In the genomic region with DNA sequence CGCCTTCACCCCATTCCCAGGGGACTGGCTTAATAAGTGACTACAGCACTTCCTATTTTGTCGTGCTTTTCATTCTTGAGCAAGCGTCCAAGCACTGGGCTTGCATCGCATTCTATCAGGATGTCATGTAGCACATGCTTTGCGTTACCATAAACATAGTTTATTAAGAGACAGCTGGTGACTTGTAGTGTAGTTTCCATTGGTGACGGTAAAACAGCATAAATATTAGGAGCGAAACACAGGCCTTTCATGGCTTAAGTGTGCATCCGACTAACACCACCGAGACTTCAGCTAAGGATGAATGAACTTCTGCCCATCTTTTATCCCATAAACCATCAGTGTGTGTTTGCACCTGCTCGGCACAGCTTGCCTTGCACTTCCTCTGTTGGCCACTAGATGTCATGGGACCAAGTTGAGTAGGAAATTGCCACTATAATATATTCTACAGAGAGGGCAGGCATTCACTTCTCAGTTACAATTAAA, we compare ENCODE assay signal across 9 mouse cellular contexts. TPM values are rescaled to one million over a fixed set of nuclear protein-coding genes. Genes with fewer than 3 reads are reported as not detected.
A peak's percentile ranks its signal among the peaks of the same experiment; 100 is the strongest.
DNase-seq lines count a peak whose midpoint lies in the region; ATAC-seq and TF ChIP-seq lines count a peak whose summit lies in the region.
"Had no signal": no experiment of that assay in that cellular context is flagged by ENCODE, and none has a peak within 500 bp of the region (broad histone marks: within the 10 kb centered on the region; RNA-seq: fewer than 3 reads in every experiment).

No protein-coding gene starts in this region.

- no peak overlapping the region for H3K4me2 ChIP-seq in kidney, embryonic 14.5 days (replicated peaks; ENCODE audit: low read depth, low read length)
- H3K4me2 ChIP-seq in limb, embryonic 14.5 days (replicated peaks; ENCODE audit: low read depth, low read length, severe bottlenecking), result no peak overlapping the region
- H3K4me2 ChIP-seq in neural tube, embryonic 13.5 days, result no peak overlapping the region

- peak; percentile 80 for DNase-seq in urinary bladder, postnatal 14 days (ENCODE audit: low spot score)
- DNase-seq in urinary bladder, adult 2 months (ENCODE audit: low spot score), result no peak
- DNase-seq in cerebellum, adult 2 months, result peak; percentile 36 to 59
- peak; percentile 20 to 64 for DNase-seq in frontal cortex, postnatal 10 days (ENCODE audit: low spot score in 2 of 2)
- peak; percentile 54 for DNase-seq in limb, embryonic 14.5 days (ENCODE audit: low spot score)
- peak; percentile 30 to 50 for DNase-seq in thymus, postnatal 36 days

- no peak overlapping the region for H3K9ac ChIP-seq in kidney, embryonic 14.5 days (ENCODE audit: low read depth, low read length)
- H3K9ac ChIP-seq in limb, embryonic 14.5 days (ENCODE audit: low read depth, low read length, severe bottlenecking), result no peak overlapping the region
- no peak overlapping the region for H3K9ac ChIP-seq in neural tube, embryonic 13.5 days

- no peaks in the 10 kb centered on the region for H3K9me3 ChIP-seq in kidney, embryonic 14.5 days (ENCODE audit: control insufficient read depth, low read length)
- no peaks in the 10 kb centered on the region for H3K9me3 ChIP-seq in limb, embryonic 14.5 days (ENCODE audit: control insufficient read depth, low read length)
- no peaks in the 10 kb centered on the region for H3K9me3 ChIP-seq in neural tube, embryonic 13.5 days

- no peak overlapping the region for H3K27ac ChIP-seq in cerebellum, adult 2 months (ENCODE audit: insufficient read depth, low read length)
- H3K27ac ChIP-seq in kidney, embryonic 14.5 days (ENCODE audit: low read depth, low read length), result no peak overlapping the region
- H3K27ac ChIP-seq in limb, embryonic 14.5 days (replicated peaks; ENCODE audit: low read depth, low read length), result no peak overlapping the region
- no peak overlapping the region for H3K27ac ChIP-seq in neural tube, embryonic 13.5 days (replicated peaks)

- H3K4me1 ChIP-seq in cerebellum, adult 2 months (ENCODE audit: control insufficient read depth, insufficient read depth, low read length), result no peaks in the 10 kb centered on the region
- peaks cover 10% of the 10 kb centered on the region for H3K4me1 ChIP-seq in kidney, embryonic 14.5 days (ENCODE audit: control insufficient read depth, insufficient read depth, low read length)
- H3K4me1 ChIP-seq in limb, embryonic 14.5 days (ENCODE audit: control insufficient read depth, insufficient read depth, low read length), result no peaks in the 10 kb centered on the region; the same call in 1 of the 2 replicates
- no peaks in the 10 kb centered on the region for H3K4me1 ChIP-seq in neural tube, embryonic 13.5 days (replicated peaks)

- WGBS in cerebellum, adult 2 months, result 39% methylated on average over 10 of the region's 10 CpGs
- WGBS in kidney, embryonic 14.5 days, result 39% methylated on average over 10 of the region's 10 CpGs
- 32% methylated on average over 10 of the region's 10 CpGs for WGBS in limb, embryonic 14.5 days
- 41% methylated on average over 10 of the region's 10 CpGs for WGBS in neural tube, embryonic 13.5 days

- ATAC-seq in kidney, embryonic 14.5 days (ENCODE audit: low FRiP score, low TSS enrichment), result peak; percentile 46; the same call in 1 of the 2 replicates
- peak; percentile 55; the same call in 1 of the 2 replicates for ATAC-seq in limb, embryonic 14.5 days (ENCODE audit: low FRiP score, low read depth)
- ATAC-seq in neural tube, embryonic 13.5 days (ENCODE audit: low read depth), result 0 out of 2 replicates have a peak, but pooled peaks have one; percentile 32

- no peaks in the 10 kb centered on the region for H3K36me3 ChIP-seq in kidney, embryonic 14.5 days (ENCODE audit: control insufficient read depth, insufficient read depth, low read length)
- H3K36me3 ChIP-seq in limb, embryonic 14.5 days (ENCODE audit: control insufficient read depth, insufficient read depth, low read length), result no peaks in the 10 kb centered on the region
- H3K36me3 ChIP-seq in neural tube, embryonic 13.5 days, result no peaks in the 10 kb centered on the region

- TF ChIP-seq CTCF in cerebellum, adult 2 months (IDR thresholded peaks at IDR 0.05; ENCODE audit: borderline replicate concordance, insufficient read depth, low read depth, low read length), result peak; percentile 93

- TF ChIP-seq POLR2A in cerebellum, adult 2 months (IDR thresholded peaks at IDR 0.05; ENCODE audit: borderline replicate concordance, insufficient read depth, low read length), result no peak
- TF ChIP-seq POLR2A in limb, embryonic 14.5 days (IDR thresholded peaks at IDR 0.05; ENCODE audit: borderline replicate concordance, extremely low read depth, insufficient read depth, insufficient read length), result no peak

- H3K27me3 ChIP-seq in cerebellum, adult 2 months (ENCODE audit: control insufficient read depth, insufficient read depth, low read length), result no peaks in the 10 kb centered on the region
- H3K27me3 ChIP-seq in kidney, embryonic 14.5 days (ENCODE audit: control insufficient read depth, insufficient read depth, low read length), result no peaks in the 10 kb centered on the region
- H3K27me3 ChIP-seq in limb, embryonic 14.5 days (ENCODE audit: control insufficient read depth, insufficient read depth, low read length), result peaks cover under 1% of the 10 kb centered on the region; the same call in 1 of the 2 replicates
- H3K27me3 ChIP-seq in neural tube, embryonic 13.5 days, result peaks cover 8% of the 10 kb centered on the region

- H3K4me3 ChIP-seq in cerebellum, adult 2 months (replicated peaks; ENCODE audit: insufficient read depth, low read depth, low read length), result no peak overlapping the region
- H3K4me3 ChIP-seq in kidney, embryonic 14.5 days (ENCODE audit: low read length), result no peak overlapping the region
- H3K4me3 ChIP-seq in limb, embryonic 14.5 days (replicated peaks; ENCODE audit: low read length), result no peak overlapping the region
- no peak overlapping the region for H3K4me3 ChIP-seq in neural tube, embryonic 13.5 days
- H3K4me3 ChIP-seq: erythroblast, embryonic 14.5 days had no signal

RNA-seq across cellular contexts. Expression of gene Aldh1a3, which starts 7.2 kb away (rescaled TPM):
- polyA plus RNA-seq in urinary bladder, adult 2 months (2012; rRNA removed), result 16.1 and 17.5 TPM in 2 replicates
- polyA plus RNA-seq in cerebellum, adult 2 months (2012; rRNA removed), result 1.2 and 1.3 TPM in 2 replicates
- polyA plus RNA-seq in kidney, embryonic 14.5 days (2014; fragmentation: Nextera tagmentation; extraction: Ambion mirVana), result 30.4 and 41.7 TPM in 2 replicates
- 8.1 and 8.2 TPM in 2 replicates for polyA plus RNA-seq in limb, embryonic 14.5 days (2012; rRNA removed)
- 10.2 TPM in 2 replicates for polyA plus RNA-seq in limb, embryonic 14.5 days (2014; fragmentation: Nextera tagmentation; extraction: Ambion mirVana)
- 1.5 and 2.9 TPM in 2 replicates for polyA plus RNA-seq in neural tube, embryonic 13.5 days (2015; fragmentation: Nextera tagmentation; extraction: Ambion mirVana)
- polyA plus RNA-seq: erythroblast, embryonic 14.5 days had no signal

RNA-seq across cellular contexts. Expression of gene Lrrk1, which starts 46.3 kb away (rescaled TPM):
- polyA plus RNA-seq in urinary bladder, adult 2 months (2012; rRNA removed), result 39.4 and 43.6 TPM in 2 replicates
- polyA plus RNA-seq in cerebellum, adult 2 months (2012; rRNA removed), result 2.6 TPM in 2 replicates
- polyA plus RNA-seq in kidney, embryonic 14.5 days (2014; fragmentation: Nextera tagmentation; extraction: Ambion mirVana), result 9.3 and 12.4 TPM in 2 replicates
- 15.3 and 16.1 TPM in 2 replicates for polyA plus RNA-seq in limb, embryonic 14.5 days (2012; rRNA removed)
- 13.1 and 14.4 TPM in 2 replicates for polyA plus RNA-seq in limb, embryonic 14.5 days (2014; fragmentation: Nextera tagmentation; extraction: Ambion mirVana)
- polyA plus RNA-seq in neural tube, embryonic 13.5 days (2015; fragmentation: Nextera tagmentation; extraction: Ambion mirVana), result 6.5 and 8.0 TPM in 2 replicates
